Mouse (Mus musculus) CH12.LX (cell line): Measurements from ENCODE around the gene Dlg2. TPM values are rescaled to one million over a fixed set of nuclear protein-coding genes. Genes with fewer than 3 reads are reported as not detected.

Experiments
- DNase-seq: peaks from one replicate; pipeline ENCODE4 v3.0.0-alpha.2; 2013; ENCODE audit errors: extremely low read depth
- H3K27ac ChIP-seq: 2 replicates; pipeline ENCODE4 v1.5.1; 2012; ENCODE audit warnings: low read depth, mild to moderate bottlenecking, control low read depth, moderate library complexity; ENCODE audit not compliant: insufficient read depth
- H3K27me3 ChIP-seq: replicated peaks from 2 replicates; pipeline ENCODE3; 2012; ENCODE audit warnings: inconsistent platforms
- H3K36me3 ChIP-seq, 2 experiments: replicated peaks in 1 of 2; 2 replicates each; pipeline versions ENCODE3 to v1.6.1; 2012; ENCODE audit warnings: inconsistent platforms in 1 of 2, low read length in 1 of 2, mild to moderate bottlenecking in 1 of 2, mixed read lengths in 1 of 2, moderate library complexity in 1 of 2; ENCODE audit not compliant: control insufficient read depth in 1 of 2, insufficient read depth in 1 of 2
- H3K4me1 ChIP-seq, 2 experiments: 2 replicates each; pipeline ENCODE4 v1.6.1; 2012; ENCODE audit warnings: inconsistent platforms in 1 of 2, moderate library complexity in 1 of 2; ENCODE audit not compliant: insufficient read depth in 2 of 2, control insufficient read depth in 1 of 2
- H3K4me2 ChIP-seq: 2 replicates; pipeline ENCODE4 v1.6.1; 2012; ENCODE audit warnings: low read depth, mild to moderate bottlenecking, control low read depth; ENCODE audit not compliant: poor library complexity, insufficient read depth, severe bottlenecking
- H3K4me3 ChIP-seq, 3 experiments: fragments of 150-350 bp in 1 of 3; sonication (generic) in 1 of 3; replicated peaks in 1 of 3; 2 replicates each; pipeline versions ENCODE3 to v1.5.1; 2011 to 2012; ENCODE audit warnings: low read depth in 2 of 3, low read length in 2 of 3, mild to moderate bottlenecking in 2 of 3, moderate library complexity in 2 of 3, control low read depth in 1 of 3, improper control_type of control experiment in 1 of 3, inconsistent platforms in 1 of 3, mixed read lengths in 1 of 3; ENCODE audit not compliant: poor library complexity in 1 of 3
- H3K79me2 ChIP-seq: replicated peaks from 2 replicates; pipeline ENCODE4 v1.6.1; 2012; ENCODE audit warnings: mild to moderate bottlenecking, moderate library complexity; ENCODE audit not compliant: control insufficient read depth, poor library complexity, insufficient read depth, severe bottlenecking; ENCODE audit errors: extremely low read depth
- H3K9ac ChIP-seq: 2 replicates; pipeline ENCODE4 v1.6.1; 2012; ENCODE audit warnings: low read depth, mild to moderate bottlenecking, control low read depth, moderate library complexity; ENCODE audit not compliant: insufficient read depth
- H3K9me3 ChIP-seq: replicated peaks from 2 replicates; pipeline ENCODE3; 2012; ENCODE audit warnings: low read length, inconsistent platforms, mixed read lengths
- BHLHE40 ChIP-seq: IDR thresholded peaks from 2 replicates; pipeline ENCODE4 v1.6.1; 2011; ENCODE audit warnings: mild to moderate bottlenecking, low read depth, low read length, improper control_type of control experiment
- E2F4 ChIP-seq: IDR thresholded peaks from 2 replicates; pipeline ENCODE4 v1.6.1; 2011; ENCODE audit warnings: low read depth, low read length, improper control_type of control experiment; ENCODE audit not compliant: insufficient replicate concordance
- JUN ChIP-seq: IDR thresholded peaks from 2 replicates; pipeline ENCODE4 v1.6.1; 2011; ENCODE audit warnings: low read depth, mild to moderate bottlenecking, low read length, improper control_type of control experiment, moderate library complexity; ENCODE audit not compliant: insufficient read depth
- KAT2A ChIP-seq: IDR thresholded peaks from 2 replicates; pipeline ENCODE4 v1.6.1; 2012; ENCODE audit warnings: low read length, improper control_type of control experiment, inconsistent platforms; ENCODE audit not compliant: insufficient replicate concordance
- MAFK ChIP-seq: IDR thresholded peaks from 2 replicates; pipeline ENCODE4 v1.6.1; 2011; ENCODE audit warnings: low read length, improper control_type of control experiment; ENCODE audit not compliant: insufficient replicate concordance
- MAX ChIP-seq: IDR thresholded peaks from 2 replicates; pipeline ENCODE4 v1.6.1; 2011; ENCODE audit warnings: low read length, improper control_type of control experiment
- MAZ ChIP-seq: IDR thresholded peaks from 2 replicates; pipeline ENCODE4 v1.6.1; 2012; ENCODE audit warnings: low read depth, mild to moderate bottlenecking, inconsistent platforms, low read length, improper control_type of control experiment, moderate library complexity
- NRF1 ChIP-seq: IDR thresholded peaks from 2 replicates; pipeline ENCODE4 v1.6.1; 2014; ENCODE audit warnings: low read depth, mild to moderate bottlenecking, inconsistent platforms, low read length, improper control_type of control experiment, moderate library complexity
- POLR2A ChIP-seq: IDR thresholded peaks from 2 replicates; pipeline ENCODE4 v1.6.1; 2011; ENCODE audit warnings: low read depth, mild to moderate bottlenecking, improper control_type of control experiment, low read length
- RAD21 ChIP-seq: IDR thresholded peaks from 2 replicates; pipeline ENCODE4 v1.6.1; 2011; ENCODE audit warnings: low read depth, mild to moderate bottlenecking, low read length, improper control_type of control experiment, moderate library complexity
- SIN3A ChIP-seq: IDR thresholded peaks from 2 replicates; pipeline ENCODE4 v1.6.1; 2012; ENCODE audit warnings: low read length, improper control_type of control experiment, inconsistent platforms
- SMC3 ChIP-seq: IDR thresholded peaks from 2 replicates; pipeline ENCODE4 v1.6.1; 2011; ENCODE audit warnings: low read depth, low read length, improper control_type of control experiment
- TBP ChIP-seq: conservative IDR thresholded peaks from 2 replicates; pipeline ENCODE4 v1.6.1; 2011; ENCODE audit warnings: low read depth, low read length, improper control_type of control experiment
- TCF12 ChIP-seq: IDR thresholded peaks from 2 replicates; pipeline ENCODE4 v1.6.1; 2014; ENCODE audit warnings: low read depth, mild to moderate bottlenecking, inconsistent platforms, low read length, improper control_type of control experiment
- USF2 ChIP-seq: conservative IDR thresholded peaks from 2 replicates; pipeline ENCODE4 v1.6.1; 2011; ENCODE audit warnings: low read depth, low read length, improper control_type of control experiment
- ZC3H11A ChIP-seq: IDR thresholded peaks from 2 replicates; pipeline ENCODE4 v1.6.1; 2012; ENCODE audit warnings: low read depth, mild to moderate bottlenecking, inconsistent platforms, low read length, improper control_type of control experiment
- ZNF384 ChIP-seq: IDR thresholded peaks from 2 replicates; pipeline ENCODE4 v1.6.1; 2012; ENCODE audit warnings: low read depth, low read length, improper control_type of control experiment, inconsistent platforms
- dilution Hi-C: fragments of 300-500 bp; cut with MboI; formaldehyde crosslinking; loops from 2 replicates; pipeline ENCODE4 v1.14.3; 2020; ENCODE audit warnings: low sequenced_read_pairs; ENCODE audit not compliant: extremely low pct_unique_long_range_greater_than_20kb, extremely low pct_ligation_motif_present
- in situ Hi-C: fragments of 300-500 bp; cut with MboI; formaldehyde crosslinking; loops from 3 replicates; pipeline ENCODE4 v1.14.3; 2019; ENCODE audit warnings: low sequenced_read_pairs, low pct_ligation_motif_present, low pct_unique_long_range_greater_than_20kb, mixed read lengths
- polyA plus RNA-seq: library from polyadenylated mRNA; unstranded; fragments of >175 nt; gene quantifications from 2 replicates; pipeline ENCODE4 v1.2.1, GENCODE M21; 2012; ENCODE audit warnings: low read depth; ENCODE audit not compliant: insufficient read length
- total RNA-seq, 2 experiments: library from RNA; depleted of rRNA; stranded (reverse); fragments of 300-350 nt in 1 of 2; fragments of >200 nt in 1 of 2; gene quantifications; 2 replicates each; pipeline ENCODE4 v1.2.3; 2012 to 2014

Dlg2 gene
- total and polyA plus RNA-seq, 3 experiments = 0.36 TPM; not detected in 2

DNA sequence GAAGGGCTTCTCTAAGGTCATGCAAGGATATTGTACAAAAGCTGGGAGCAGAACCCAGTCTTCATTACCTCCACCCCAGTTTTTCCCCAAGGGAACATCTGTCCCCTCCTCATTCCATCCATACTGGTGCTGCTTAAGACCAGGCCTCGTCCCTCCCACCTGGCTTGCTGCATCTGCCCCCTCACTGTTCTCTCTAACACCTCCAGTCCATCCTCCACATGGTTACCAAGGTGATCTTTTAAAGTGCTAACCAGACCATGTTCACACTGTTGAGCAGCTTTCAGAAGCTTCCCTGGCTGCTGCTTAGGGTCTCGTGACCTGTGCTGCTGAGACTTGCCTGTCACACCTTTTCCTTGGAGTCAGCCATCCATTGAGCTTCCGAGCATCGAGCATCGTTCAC is 1734.2 kb downstream of the Dlg2 start:
- Histone ChIP-seq H3K27ac (no peak overlapping the region), H3K4me2 (no peak overlapping the region), H3K4me1 (no peaks in the 10 kb centered on the region), H3K9ac (no peak overlapping the region), H3K27me3 (no peaks in the 10 kb centered on the region), H3K9me3 (no peaks in the 10 kb centered on the region), H3K79me2 (no peaks in the 10 kb centered on the region), H3K4me3 (no peak overlapping the region), H3K36me3 (no peaks in the 10 kb centered on the region)
- dilution Hi-C loops (no loop called here), in situ Hi-C loops (no loop called here)
- no peak for DNase-seq
- TF ChIP-seq MAX (no peak), SMC3 (no peak), USF2 (no peak), ZNF384 (no peak), RAD21 (no peak), BHLHE40 (no peak), ZC3H11A (no peak)

DNA sequence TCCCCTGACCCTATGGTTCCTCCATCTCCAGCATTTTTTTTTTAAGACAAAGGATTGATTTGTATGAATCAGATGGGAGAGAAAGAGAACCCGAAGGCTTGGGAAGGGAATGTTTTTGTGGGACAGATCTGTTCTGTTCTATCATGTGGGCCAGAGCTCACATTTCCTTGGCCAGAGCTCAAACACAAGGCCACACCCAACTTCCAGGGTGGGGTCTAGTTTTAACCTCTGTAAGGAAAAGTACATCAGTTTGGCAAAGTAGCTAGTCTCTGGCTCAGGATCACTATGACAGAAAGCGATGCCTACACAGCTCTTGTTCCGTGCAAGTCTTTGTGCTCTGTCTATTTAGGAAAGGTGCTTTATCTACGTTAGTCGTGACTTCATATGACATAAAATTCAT is 1737.3 kb downstream of the Dlg2 start:
- no peak overlapping the region for H3K27ac ChIP-seq
- H3K9ac ChIP-seq = no peak overlapping the region
- no peaks in the 10 kb centered on the region for H3K79me2 ChIP-seq
- TF ChIP-seq NRF1 (no peak), JUN (no peak), POLR2A (no peak), E2F4 (no peak), ZNF384 (no peak), KAT2A (no peak), TBP (no peak), MAFK (no peak), MAZ (no peak), TCF12 (no peak), SIN3A (no peak), USF2 (no peak)
- no peaks in the 10 kb centered on the region for H3K27me3 ChIP-seq
- dilution Hi-C loops (no loop called here), in situ Hi-C loops (no loop called here)
- H3K36me3 ChIP-seq = no peaks in the 10 kb centered on the region
- no peaks in the 10 kb centered on the region for H3K4me1 ChIP-seq
- no peak overlapping the region for H3K4me3 ChIP-seq
- DNase-seq = no peak
- H3K9me3 ChIP-seq = no peaks in the 10 kb centered on the region
- no peak overlapping the region for H3K4me2 ChIP-seq
